In the genomic region with DNA sequence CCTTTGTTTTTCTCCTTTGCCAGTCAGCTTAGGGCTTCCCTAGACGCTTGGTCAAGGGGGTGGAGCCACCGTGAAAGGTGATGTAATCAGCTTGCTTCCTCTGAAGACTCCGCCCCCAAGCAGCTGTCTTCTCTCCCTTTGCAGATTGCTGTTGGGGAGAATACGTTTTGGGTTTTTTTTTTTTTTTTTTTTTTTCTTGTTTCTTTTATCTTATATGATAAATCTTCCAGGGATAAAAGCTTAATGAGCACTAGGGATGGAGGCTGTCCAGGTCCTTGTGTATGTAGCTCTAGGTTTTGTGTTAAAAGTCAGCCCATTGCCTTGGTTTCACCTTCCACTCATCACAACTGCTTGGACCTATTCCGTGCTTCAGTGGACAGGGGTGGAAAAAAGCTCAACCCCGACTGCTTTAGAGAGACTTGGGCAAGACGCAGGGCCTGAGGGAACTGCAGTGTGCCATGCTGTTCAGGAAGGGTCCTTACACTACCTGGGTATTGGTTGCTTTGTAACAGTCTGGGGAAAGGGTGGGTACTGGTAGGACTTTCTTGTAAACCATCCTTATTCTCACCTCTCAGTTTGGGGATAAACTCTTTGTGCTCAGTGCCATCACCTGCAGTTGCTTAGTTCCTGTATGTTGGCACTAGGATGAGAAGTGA, we compare ENCODE assay signal across 8 mouse cellular contexts. TPM values are rescaled to one million over a fixed set of nuclear protein-coding genes. Genes with fewer than 3 reads are reported as not detected.
DNase-seq lines count a peak whose midpoint lies in the region; ATAC-seq lines count a peak whose summit lies in the region.

No protein-coding gene starts in this region.

- H3K4me1 ChIP-seq in forebrain, embryonic 10.5 days: peaks cover 36% of the 10 kb centered on the region
- peaks cover 22% of the 10 kb centered on the region for H3K4me1 ChIP-seq in heart, embryonic 16.5 days (ENCODE audit: control insufficient read depth, insufficient read depth, low read length)
- H3K4me1 ChIP-seq in liver, embryonic 15.5 days (replicated peaks): peaks cover 71% of the 10 kb centered on the region
- H3K4me1 ChIP-seq in neural tube, embryonic 12.5 days: peaks cover 34% of the 10 kb centered on the region

- no peaks in the 10 kb centered on the region for H3K9me3 ChIP-seq in forebrain, embryonic 10.5 days
- no peaks in the 10 kb centered on the region for H3K9me3 ChIP-seq in heart, embryonic 16.5 days (replicated peaks; ENCODE audit: control insufficient read depth, low read length)
- H3K9me3 ChIP-seq in liver, embryonic 15.5 days (replicated peaks): no peaks in the 10 kb centered on the region
- no peaks in the 10 kb centered on the region for H3K9me3 ChIP-seq in neural tube, embryonic 12.5 days

- peak; percentile 86 to 92 for DNase-seq in CD8-positive naive resting alpha-beta T cell, adult 2 months (ENCODE audit: low read depth in 2 of 2, low spot score in 2 of 2)
- peak; percentile 97 for DNase-seq in c-Kit-positive CD71-negative TER-119-negative erythroid progenitor cells, embryonic 14.5 days (ENCODE audit: low read depth)
- DNase-seq in forebrain, embryonic 10.5 days (ENCODE audit: extremely low spot score, low spot score): peak; percentile 88
- DNase-seq in kidney, postnatal 36 days: peak; percentile 98
- peak; percentile 98 for DNase-seq in telencephalon, adult 2 months (ENCODE audit: low read depth, low spot score)

- peak overlapping the region; percentile 96 for H3K9ac ChIP-seq in heart, embryonic 16.5 days (ENCODE audit: low read length)
- H3K9ac ChIP-seq in liver, embryonic 15.5 days: peak overlapping the region; percentile 87
- H3K9ac ChIP-seq in neural tube, embryonic 12.5 days: peak overlapping the region; percentile 98

- peak overlapping the region; percentile 97 for H3K27ac ChIP-seq in forebrain, embryonic 10.5 days
- peak overlapping the region; percentile 99 for H3K27ac ChIP-seq in heart, embryonic 16.5 days (ENCODE audit: low read length)
- H3K27ac ChIP-seq in liver, embryonic 15.5 days (replicated peaks): peak overlapping the region; percentile 96
- peak overlapping the region; percentile 96 for H3K27ac ChIP-seq in neural tube, embryonic 12.5 days

- WGBS in forebrain, embryonic 10.5 days: 21% methylated on average over 7 of the region's 7 CpGs
- 16% methylated on average over 7 of the region's 7 CpGs for WGBS in heart, embryonic 16.5 days
- WGBS in liver, embryonic 15.5 days (ENCODE audit: insufficient replicate concordance): 6% methylated on average over 7 of the region's 7 CpGs
- WGBS in neural tube, embryonic 12.5 days: 11% methylated on average over 7 of the region's 7 CpGs

- peak; percentile 16 for ATAC-seq in heart, embryonic 16.5 days (replicated peaks; ENCODE audit: extremely low read depth, insufficient read depth, low FRiP score)
- ATAC-seq in liver, embryonic 15.5 days (ENCODE audit: insufficient read depth): peak; percentile 11
- ATAC-seq in neural tube, embryonic 12.5 days (ENCODE audit: low FRiP score, low read depth): peak; percentile 31

- H3K27me3 ChIP-seq in forebrain, embryonic 10.5 days (ENCODE audit: poor library complexity, severe bottlenecking): no peaks in the 10 kb centered on the region
- no peaks in the 10 kb centered on the region for H3K27me3 ChIP-seq in heart, embryonic 16.5 days (ENCODE audit: control insufficient read depth, insufficient read depth, low read length)
- H3K27me3 ChIP-seq in liver, embryonic 15.5 days: no peaks in the 10 kb centered on the region
- no peaks in the 10 kb centered on the region for H3K27me3 ChIP-seq in neural tube, embryonic 12.5 days (replicated peaks)

- peak overlapping the region; percentile 98 for H3K4me2 ChIP-seq in heart, embryonic 16.5 days (ENCODE audit: low read depth, low read length)
- H3K4me2 ChIP-seq in liver, embryonic 15.5 days: peak overlapping the region; percentile 74
- peak overlapping the region; percentile 74 for H3K4me2 ChIP-seq in neural tube, embryonic 12.5 days (replicated peaks)

- H3K4me3 ChIP-seq in forebrain, embryonic 10.5 days: peak overlapping the region; percentile 83
- peak overlapping the region; percentile 72 for H3K4me3 ChIP-seq in heart, embryonic 16.5 days (ENCODE audit: low read length)
- peak overlapping the region; percentile 77 for H3K4me3 ChIP-seq in liver, embryonic 15.5 days (replicated peaks)
- H3K4me3 ChIP-seq in neural tube, embryonic 12.5 days: peak overlapping the region; percentile 71

- peaks cover 50% of the 10 kb centered on the region for H3K36me3 ChIP-seq in forebrain, embryonic 10.5 days (replicated peaks)
- peaks cover 11% of the 10 kb centered on the region for H3K36me3 ChIP-seq in heart, embryonic 16.5 days (ENCODE audit: control insufficient read depth, insufficient read depth)
- H3K36me3 ChIP-seq in liver, embryonic 15.5 days (replicated peaks): peaks cover 49% of the 10 kb centered on the region
- H3K36me3 ChIP-seq in neural tube, embryonic 12.5 days: peaks cover 16% of the 10 kb centered on the region

RNA-seq across cellular contexts. Expression of gene Ppp1r10, which starts 3.0 kb away (rescaled TPM):
- 60.5 and 61.5 TPM in 2 replicates for polyA plus RNA-seq in forebrain, embryonic 10.5 days (2016; fragmentation: Nextera tagmentation; extraction: Ambion mirVana)
- polyA plus RNA-seq in heart, embryonic 16.5 days (2015; fragmentation: Nextera tagmentation; extraction: Ambion mirVana): 25.3 and 28.7 TPM in 2 replicates
- polyA plus RNA-seq in liver, embryonic 15.5 days (2015; fragmentation: Nextera tagmentation; extraction: Ambion mirVana): 20.9 and 22.3 TPM in 2 replicates
- 60.2 and 61.6 TPM in 2 replicates for polyA plus RNA-seq in neural tube, embryonic 12.5 days (2016; fragmentation: Nextera tagmentation; extraction: Ambion mirVana)

RNA-seq across cellular contexts. Expression of gene Mrps18b, which starts 3.0 kb away (rescaled TPM):
- polyA plus RNA-seq in forebrain, embryonic 10.5 days (2016; fragmentation: Nextera tagmentation; extraction: Ambion mirVana): 98.2 and 107 TPM in 2 replicates
- polyA plus RNA-seq in heart, embryonic 16.5 days (2015; fragmentation: Nextera tagmentation; extraction: Ambion mirVana): 70.1 and 77.3 TPM in 2 replicates
- 68.7 and 71.1 TPM in 2 replicates for polyA plus RNA-seq in liver, embryonic 15.5 days (2015; fragmentation: Nextera tagmentation; extraction: Ambion mirVana)
- polyA plus RNA-seq in neural tube, embryonic 12.5 days (2016; fragmentation: Nextera tagmentation; extraction: Ambion mirVana): 55.3 and 56.1 TPM in 2 replicates

RNA-seq across cellular contexts. Expression of gene Atat1, which starts 9.3 kb away (rescaled TPM):
- polyA plus RNA-seq in forebrain, embryonic 10.5 days (2016; fragmentation: Nextera tagmentation; extraction: Ambion mirVana): 102 and 105 TPM in 2 replicates
- polyA plus RNA-seq in heart, embryonic 16.5 days (2015; fragmentation: Nextera tagmentation; extraction: Ambion mirVana): 41.1 and 45.5 TPM in 2 replicates
- 7.3 and 8.0 TPM in 2 replicates for polyA plus RNA-seq in liver, embryonic 15.5 days (2015; fragmentation: Nextera tagmentation; extraction: Ambion mirVana)
- 299 and 304 TPM in 2 replicates for polyA plus RNA-seq in neural tube, embryonic 12.5 days (2016; fragmentation: Nextera tagmentation; extraction: Ambion mirVana)

RNA-seq across cellular contexts. Expression of gene 2310061I04Rik, which starts 22.0 kb away (rescaled TPM):
- 29.8 and 32.4 TPM in 2 replicates for polyA plus RNA-seq in forebrain, embryonic 10.5 days (2016; fragmentation: Nextera tagmentation; extraction: Ambion mirVana)
- polyA plus RNA-seq in heart, embryonic 16.5 days (2015; fragmentation: Nextera tagmentation; extraction: Ambion mirVana): 33.7 and 34.6 TPM in 2 replicates
- 8.5 and 9.7 TPM in 2 replicates for polyA plus RNA-seq in liver, embryonic 15.5 days (2015; fragmentation: Nextera tagmentation; extraction: Ambion mirVana)
- polyA plus RNA-seq in neural tube, embryonic 12.5 days (2016; fragmentation: Nextera tagmentation; extraction: Ambion mirVana): 26.8 and 30.3 TPM in 2 replicates

RNA-seq across cellular contexts. Expression of gene Dhx16, which starts 39.6 kb away (rescaled TPM):
- polyA plus RNA-seq in forebrain, embryonic 10.5 days (2016; fragmentation: Nextera tagmentation; extraction: Ambion mirVana): 59.6 and 60.3 TPM in 2 replicates
- polyA plus RNA-seq in heart, embryonic 16.5 days (2015; fragmentation: Nextera tagmentation; extraction: Ambion mirVana): 27.4 and 29.2 TPM in 2 replicates
- polyA plus RNA-seq in liver, embryonic 15.5 days (2015; fragmentation: Nextera tagmentation; extraction: Ambion mirVana): 31.1 and 37.0 TPM in 2 replicates
- polyA plus RNA-seq in neural tube, embryonic 12.5 days (2016; fragmentation: Nextera tagmentation; extraction: Ambion mirVana): 43.3 and 45.9 TPM in 2 replicates

Comparison
In these comparisons a context has a peak if more than half of its experiments do, and no peak if none do; other contexts are left out.
1. Peak in every context shown above with its lines: DNase-seq, ATAC-seq, H3K4me3 ChIP-seq and H3K27ac ChIP-seq.